Mouse (Mus musculus) left cerebral cortex, adult 2 months (tissue): Measurements from ENCODE around the gene Ncf1. TPM values are rescaled to one million over a fixed set of nuclear protein-coding genes. Genes with fewer than 3 reads are reported as not detected.
A peak's percentile ranks its signal among the peaks of the same experiment; 100 is the strongest.

Source experiments
- DNase-seq, 2 experiments: peaks; one replicate each; pipeline ENCODE4 v3.0.0; 2021 to 2022; ENCODE audit warnings: low spot score in 2 of 2, mixed read lengths in 1 of 2; ENCODE audit errors: extremely low spot score in 1 of 2
- H3K27ac ChIP-seq: fragments of 200-600 bp; 2 replicates; pipeline ENCODE4 v1.8.1; 2022
- H3K4me3 ChIP-seq: fragments of 200-600 bp; 2 replicates; pipeline ENCODE4 v1.8.1; 2022
- CTCF ChIP-seq: fragments of 200-600 bp; IDR thresholded peaks from 2 replicates; pipeline ENCODE4 v1.8.1; 2022; ENCODE audit warnings: antibody characterized with exemption, mild to moderate bottlenecking, moderate library complexity
- intact Hi-C: fragments of 180-260 bp; cut with DNase I; formaldehyde crosslinking; loops from one replicate; pipeline ENCODE4 v1.15.1; 2025
- total RNA-seq, 2 experiments: library from RNA; stranded (reverse); gene quantifications; 2 replicates each; pipeline ENCODE4 v1.2.3; 2021

Ncf1 gene
- total RNA-seq, 2 experiments from 2014 or later, result 8.1 to 10.2 TPM

GRCm38 (mm10) chr5:134241831-134242230 lies 12.4 kb upstream of the Ncf1 start:
- Histone ChIP-seq H3K27ac (no peak overlapping the region), H3K4me3 (no peak overlapping the region)
- no peak for TF ChIP-seq CTCF
- intact Hi-C loops, result no loop called here
- DNase-seq, result no peak

DNA sequence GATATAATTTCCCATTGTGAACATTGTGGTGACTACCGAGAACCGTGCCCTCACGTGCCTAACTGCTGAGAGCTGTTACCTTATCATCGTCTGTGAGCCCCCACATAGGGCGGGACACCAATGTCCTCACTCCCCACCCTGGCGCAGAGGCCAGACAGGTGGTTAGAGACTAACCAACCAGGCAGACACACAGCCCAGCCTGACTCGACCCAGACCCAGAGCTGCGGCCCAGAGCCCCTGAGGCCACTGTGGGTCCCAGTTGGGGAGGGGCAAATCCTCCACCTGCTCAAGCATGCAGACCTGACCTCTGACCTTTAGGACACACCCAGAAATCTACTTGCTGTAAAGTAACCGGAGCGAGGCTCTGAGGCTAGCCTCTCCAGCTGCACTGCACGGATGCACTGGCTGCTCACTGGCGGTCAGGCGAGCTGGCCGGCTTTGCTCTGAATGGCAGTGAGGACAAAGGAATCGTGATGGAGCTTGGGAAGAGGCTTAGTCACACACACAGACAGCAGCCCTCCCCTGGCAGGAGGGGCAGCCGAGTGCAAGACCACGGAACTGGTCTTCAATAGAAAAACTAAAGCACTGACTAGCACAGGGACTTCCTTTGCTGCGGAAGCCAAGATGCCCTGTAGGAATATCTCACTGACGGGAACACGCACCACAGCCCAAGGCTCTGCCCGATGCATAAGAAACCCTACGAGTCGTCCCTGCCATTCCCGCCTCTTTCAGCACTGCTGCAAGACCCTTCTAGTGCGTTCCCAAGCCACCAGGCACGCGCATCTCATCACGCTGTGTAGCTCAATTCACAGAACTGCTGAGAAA lies 8.7 kb upstream of the Ncf1 start:
- TF ChIP-seq CTCF, result no peak
- Histone ChIP-seq H3K27ac (no peak overlapping the region; the same call in 1 of the 2 replicates), H3K4me3 (no peak overlapping the region)
- peak in 1 of 2 experiments; percentile 41 for DNase-seq
- intact Hi-C loops, result no loop called here

DNA sequence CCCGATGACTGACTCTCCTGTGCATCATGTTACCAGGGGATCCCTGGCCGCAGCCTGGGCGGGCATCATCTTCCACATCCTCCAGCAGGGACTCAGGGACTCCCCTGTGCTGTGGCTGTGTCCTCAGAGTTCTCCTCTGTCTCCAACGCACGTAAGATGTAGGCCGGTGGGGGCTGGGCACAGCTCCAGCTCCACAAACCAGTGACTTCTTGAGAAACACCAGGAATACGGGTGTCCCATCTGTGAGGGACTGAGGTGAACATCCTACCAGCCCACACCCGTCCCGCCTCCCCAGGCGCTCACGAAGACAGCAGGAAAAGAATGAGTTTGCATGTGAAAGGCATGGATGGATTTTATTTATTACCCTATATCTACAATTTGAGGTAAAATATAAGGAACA lies 8.1 kb upstream of the Ncf1 start:
- no peak overlapping the region for H3K27ac ChIP-seq
- intact Hi-C loops, result no loop called here
- no peak overlapping the region for H3K4me3 ChIP-seq
- no peak for DNase-seq
- TF ChIP-seq CTCF, result no peak

DNA sequence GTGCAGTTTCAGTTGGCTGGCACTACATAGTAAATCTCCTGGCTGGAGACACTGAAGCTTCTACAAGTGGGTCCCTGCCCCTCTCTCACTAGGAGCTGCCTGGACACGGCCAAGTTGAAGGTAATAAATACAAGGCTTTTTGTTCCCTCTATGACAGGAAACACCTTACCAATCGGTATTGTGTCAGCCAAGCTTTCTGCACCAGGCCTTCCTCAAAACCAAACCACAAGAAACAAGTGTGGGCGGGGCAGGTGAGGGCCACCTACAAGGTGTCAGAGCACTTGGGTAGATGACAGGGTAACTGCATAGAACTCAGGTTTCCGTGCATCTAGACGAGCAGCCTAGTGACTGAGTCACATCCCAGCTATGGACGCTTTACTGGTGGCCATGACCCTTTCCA lies 7.4 kb upstream of the Ncf1 start:
- no peak overlapping the region for H3K4me3 ChIP-seq
- DNase-seq, result no peak
- H3K27ac ChIP-seq, result no peak overlapping the region
- no peak for TF ChIP-seq CTCF
- intact Hi-C loops, result no loop called here

GRCm38 (mm10) chr5:134236241-134236640 lies 6.8 kb upstream of the Ncf1 start:
- TF ChIP-seq CTCF, result no peak
- intact Hi-C loops, result no loop called here
- DNase-seq, result no peak
- Histone ChIP-seq H3K27ac (no peak overlapping the region), H3K4me3 (no peak overlapping the region)

- Histone ChIP-seq H3K27ac (no peak overlapping the region), H3K4me3 (no peak overlapping the region)
- intact Hi-C loops, result no loop called here
- TF ChIP-seq CTCF, result no peak
- peak in 1 of 2 experiments; percentile 35 for DNase-seq
These were observed 5.7 kb upstream of the Ncf1 start for GRCm38 (mm10) chr5:134235111-134235510.

- Histone ChIP-seq H3K27ac (no peak overlapping the region), H3K4me3 (no peak overlapping the region)
- no peak for TF ChIP-seq CTCF
- DNase-seq, result no peak
- intact Hi-C loops, result no loop called here
These were observed 4.8 kb upstream of the Ncf1 start for GRCm38 (mm10) chr5:134234205-134234604.

GRCm38 (mm10) chr5:134233244-134233651 lies 3.8 kb upstream of the Ncf1 start:
- intact Hi-C loops, result no loop called here
- H3K27ac ChIP-seq, result no peak overlapping the region

DNA sequence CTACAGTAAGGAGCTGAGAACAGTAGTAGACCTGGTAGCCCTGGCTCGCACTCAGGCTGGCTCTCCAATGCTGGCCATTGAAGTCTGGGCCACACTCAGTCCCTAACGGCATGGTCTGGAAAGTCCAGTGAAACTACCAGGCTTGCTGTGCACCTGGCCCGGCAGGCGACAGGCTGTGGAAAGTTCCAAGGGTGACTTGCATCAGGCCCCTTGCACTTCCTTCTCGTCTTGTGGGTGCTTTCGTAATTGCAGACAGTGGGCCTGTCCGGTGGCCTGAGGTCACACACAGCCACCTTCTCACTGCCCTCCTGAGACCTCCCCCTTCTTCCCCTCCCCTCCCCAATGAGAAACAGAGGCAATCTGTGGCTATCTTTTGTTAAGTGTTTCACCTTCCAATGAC lies 3.1 kb upstream of the Ncf1 start:
- intact Hi-C loops, result no loop called here
- no peak for TF ChIP-seq CTCF

More at GRCm38 (mm10) chr5:134233244-134233651, 3.8 kb upstream of the Ncf1 start:
- no peak for DNase-seq
- no peak for TF ChIP-seq CTCF
- H3K4me3 ChIP-seq, result no peak overlapping the region

DNA sequence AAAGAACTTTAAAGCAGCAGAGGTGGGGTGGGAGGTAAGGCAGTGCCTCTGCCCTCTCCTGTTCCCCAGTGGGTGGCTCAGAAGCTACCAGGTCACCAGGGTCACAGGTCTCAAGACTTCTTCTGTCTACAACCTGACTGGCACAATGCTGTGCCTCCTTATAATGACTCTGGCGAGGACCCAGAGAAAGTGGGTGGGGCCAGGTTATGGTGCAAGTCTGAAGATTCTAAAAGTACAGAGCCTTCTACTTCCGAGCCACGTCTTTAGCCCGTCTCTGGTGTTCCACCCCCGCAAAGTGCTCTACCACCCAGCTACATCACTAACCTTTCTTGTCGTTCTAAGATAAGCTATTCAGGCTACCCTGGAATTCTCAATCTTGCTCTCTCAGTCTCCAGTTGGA lies 2.7 kb upstream of the Ncf1 start:
- Histone ChIP-seq H3K27ac (no peak overlapping the region), H3K4me3 (no peak overlapping the region)
- intact Hi-C loops, result no loop called here
- no peak for DNase-seq
- TF ChIP-seq CTCF, result no peak

More for the DNA sequence above, 3.1 kb upstream of the Ncf1 start:
- Histone ChIP-seq H3K27ac (no peak overlapping the region), H3K4me3 (no peak overlapping the region)
- DNase-seq, result no peak

- no peak overlapping the region for H3K4me3 ChIP-seq
- intact Hi-C loops, result no loop called here
- TF ChIP-seq CTCF, result no peak
- peak overlapping the region; percentile 1; the same call in 1 of the 2 replicates for H3K27ac ChIP-seq
- no peak for DNase-seq
These were observed 2.0 kb upstream of the Ncf1 start for GRCm38 (mm10) chr5:134231376-134231775.

GRCm38 (mm10) chr5:134228249-134228638 lies 1.2 kb downstream of the Ncf1 start:
- Histone ChIP-seq H3K27ac (peak overlapping the region; percentile 45; the same call in 1 of the 2 replicates), H3K4me3 (no peak overlapping the region)
- DNase-seq, result no peak
- intact Hi-C loops, result loop anchor here (5.0 kb wide), 1 partner anchor 36 kb away; no protein-coding TSS in a partner anchor
- TF ChIP-seq CTCF, result no peak

DNA sequence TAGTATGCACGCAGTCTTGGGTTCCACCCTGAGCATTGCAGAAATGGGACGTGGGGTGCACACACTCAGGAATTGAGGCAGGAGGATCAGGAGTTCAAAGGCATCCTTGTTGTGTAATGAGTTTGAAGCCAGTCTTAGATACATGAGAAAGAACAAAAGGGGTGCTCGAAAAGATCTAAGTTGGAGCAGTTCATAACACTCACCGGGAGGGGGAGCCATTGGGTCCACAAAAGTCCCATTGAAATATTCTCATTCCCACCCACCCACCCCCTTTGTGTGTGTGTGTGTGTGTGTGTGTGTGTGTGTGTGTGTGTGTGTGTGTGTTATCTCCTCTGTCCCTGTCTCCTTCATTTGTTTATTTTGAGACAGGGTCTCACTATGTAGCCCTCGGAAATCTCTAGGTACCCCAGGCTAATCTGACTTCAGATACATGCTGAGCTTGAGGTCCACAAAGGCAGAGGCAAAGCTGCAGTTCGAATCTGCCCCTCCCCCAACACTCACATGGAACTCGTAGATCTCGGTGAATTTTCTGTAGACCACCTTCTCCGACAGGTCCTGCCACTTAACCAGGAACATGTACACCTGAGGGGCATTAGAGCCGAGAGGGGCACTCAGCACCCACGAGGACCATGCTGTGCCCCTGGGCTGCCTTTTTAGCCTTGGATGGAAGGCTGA lies 1.7 kb downstream of the Ncf1 start:
- TF ChIP-seq CTCF, result peak; percentile 57
- no peak overlapping the region for H3K4me3 ChIP-seq
- no peak for DNase-seq
- H3K27ac ChIP-seq, result no peak overlapping the region
- intact Hi-C loops, result loop anchor here (5.0 kb wide), 1 partner anchor 35 kb away; no protein-coding TSS in a partner anchor
